Mouse (Mus musculus): ENCODE results near the gene Tstd2.

Tstd2 gene

DNA sequence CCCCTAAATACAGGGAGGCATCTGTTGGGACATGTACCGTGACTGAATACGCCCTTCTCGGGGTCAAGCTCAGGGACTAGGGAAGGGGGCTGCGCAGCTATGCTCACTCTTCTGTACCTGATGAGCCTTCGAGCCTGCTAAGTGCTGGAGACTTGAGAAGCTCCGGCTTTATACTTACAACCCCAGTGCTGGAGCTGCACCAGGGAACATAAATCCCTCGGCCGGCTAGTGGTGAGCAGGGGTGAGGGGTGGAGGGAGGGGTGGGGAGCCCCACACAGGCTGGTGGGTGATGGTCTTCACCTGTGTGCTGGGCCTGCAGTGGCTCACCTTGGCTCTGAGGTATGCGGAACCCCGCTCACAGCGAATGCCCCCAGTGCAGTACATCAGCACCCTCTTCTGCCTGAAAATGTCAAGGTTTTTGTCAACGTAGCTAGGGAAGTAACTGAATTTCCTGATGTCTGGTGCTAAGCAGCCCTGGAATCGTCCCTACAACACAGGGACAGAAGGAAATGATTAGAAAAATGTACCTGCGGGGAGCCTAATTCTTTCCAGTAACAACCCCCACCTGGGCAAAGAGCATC lies 18.9 kb downstream of the Tstd2 start:
- no peak for DNase-seq (ENCODE audit: low read depth, low spot score)

DNA sequence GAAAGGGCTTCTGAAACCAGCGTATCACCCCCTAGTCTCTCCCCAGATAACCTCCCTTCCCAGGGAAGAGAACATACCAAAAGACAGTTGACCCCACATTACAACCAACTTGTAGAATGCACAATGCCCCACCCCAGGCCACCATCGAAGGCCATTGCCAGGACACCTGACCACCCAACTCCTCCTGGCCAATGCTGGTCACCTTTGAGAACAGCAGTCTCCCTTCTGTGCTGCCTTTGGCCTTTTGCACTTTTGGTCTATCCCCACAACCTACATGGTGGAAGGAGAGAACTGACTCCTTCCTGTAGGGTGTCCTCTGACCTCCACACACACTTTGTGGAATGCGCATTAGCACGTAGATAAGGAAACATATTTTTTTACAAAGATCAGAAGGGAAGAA lies 21.0 kb downstream of the Tstd2 start:
- no peak for DNase-seq (ENCODE audit: low read depth, low spot score)

DNA sequence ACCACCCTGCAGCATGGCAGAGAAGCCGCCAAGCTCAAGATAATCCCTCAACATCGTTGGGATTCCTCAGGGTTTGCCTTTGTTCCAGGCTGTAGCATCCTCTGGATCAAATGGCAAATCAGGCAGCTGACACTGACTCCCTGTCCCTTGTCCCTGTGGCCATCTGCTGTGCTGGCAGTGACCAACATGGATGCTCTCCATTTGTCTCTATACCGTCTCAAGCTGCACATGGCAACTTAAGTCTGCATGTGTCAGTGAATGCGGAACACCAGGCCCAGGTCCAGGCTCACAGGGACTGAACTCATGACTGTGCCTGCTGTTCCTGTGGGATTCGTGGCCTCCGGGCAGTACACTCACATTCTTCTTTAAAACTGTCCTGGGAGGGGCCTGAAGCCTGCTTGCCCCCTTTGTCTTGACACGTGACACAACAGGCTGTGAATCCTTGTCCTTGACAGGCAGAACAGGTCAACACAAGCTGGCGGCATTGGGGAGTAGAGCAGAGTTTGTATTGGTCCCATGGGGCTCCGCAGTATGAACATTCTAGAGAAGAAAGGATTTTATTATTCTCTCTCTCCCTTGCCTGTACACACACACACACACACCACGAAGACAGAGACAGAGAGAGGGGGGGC lies 21.8 kb downstream of the Tstd2 start:
- DNase-seq (ENCODE audit: low read depth, low spot score), result no peak

DNA sequence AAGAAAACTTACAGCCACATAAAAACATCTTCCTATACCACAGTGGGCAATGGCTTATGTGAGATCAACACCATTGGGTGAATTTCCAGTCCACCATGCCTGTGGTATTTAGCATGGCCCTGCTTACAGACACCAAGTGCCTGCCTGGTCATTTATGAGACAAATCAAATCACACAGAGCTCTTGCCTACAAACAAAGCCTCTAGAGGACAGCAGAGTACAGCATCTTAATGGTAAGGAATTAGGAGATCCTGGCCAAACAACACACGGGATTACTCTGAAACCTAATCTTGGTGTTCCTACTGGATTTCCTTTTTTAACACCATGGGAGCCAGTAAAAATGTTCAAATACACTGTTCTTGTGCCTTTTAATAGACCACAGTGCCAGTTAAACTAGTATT lies 23.2 kb downstream of the Tstd2 start:
- DNase-seq (ENCODE audit: low read depth, low spot score), result no peak

DNA sequence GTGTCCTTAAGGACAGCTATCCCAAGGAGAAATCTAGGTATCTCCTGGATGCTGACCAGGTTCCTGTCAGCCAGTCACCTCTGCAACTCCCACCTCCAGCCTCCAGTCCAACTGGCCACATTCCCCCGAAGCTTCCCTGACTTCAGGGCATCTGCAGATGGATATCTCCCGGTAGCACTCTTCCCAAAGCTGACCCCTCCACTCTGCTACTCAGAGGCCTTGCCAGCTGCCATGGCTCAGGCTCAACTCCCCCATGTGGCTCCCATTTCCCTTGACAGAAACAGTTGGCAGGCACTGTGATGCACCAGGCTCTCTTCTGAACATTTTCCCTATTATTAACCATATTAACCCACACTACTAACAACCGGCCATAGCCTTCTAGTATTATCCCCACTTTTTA lies 27.1 kb downstream of the Tstd2 start:
- no peak for DNase-seq (ENCODE audit: low read depth, low spot score)

DNA sequence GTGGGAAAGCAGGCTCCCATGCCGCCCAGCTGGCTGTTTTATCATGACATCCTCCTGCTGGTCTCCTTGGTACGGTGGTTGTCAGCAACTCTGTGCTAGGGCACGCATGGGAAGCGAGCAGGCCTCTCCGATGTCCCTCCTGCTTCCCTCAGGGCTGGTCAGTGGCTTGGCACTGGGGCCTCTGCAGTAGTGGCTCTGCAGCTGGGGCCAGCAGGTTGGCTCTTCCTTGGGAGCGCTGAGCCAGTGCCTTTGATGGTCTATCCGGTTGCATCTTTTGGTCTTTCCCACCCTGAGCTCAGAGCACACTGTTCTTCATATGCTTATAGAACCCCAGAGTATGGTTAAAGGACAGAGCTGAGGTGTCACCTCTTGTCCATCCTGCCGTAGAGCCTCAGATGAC lies 28.4 kb downstream of the Tstd2 start:
- no peak for DNase-seq (ENCODE audit: low read depth, low spot score)

DNA sequence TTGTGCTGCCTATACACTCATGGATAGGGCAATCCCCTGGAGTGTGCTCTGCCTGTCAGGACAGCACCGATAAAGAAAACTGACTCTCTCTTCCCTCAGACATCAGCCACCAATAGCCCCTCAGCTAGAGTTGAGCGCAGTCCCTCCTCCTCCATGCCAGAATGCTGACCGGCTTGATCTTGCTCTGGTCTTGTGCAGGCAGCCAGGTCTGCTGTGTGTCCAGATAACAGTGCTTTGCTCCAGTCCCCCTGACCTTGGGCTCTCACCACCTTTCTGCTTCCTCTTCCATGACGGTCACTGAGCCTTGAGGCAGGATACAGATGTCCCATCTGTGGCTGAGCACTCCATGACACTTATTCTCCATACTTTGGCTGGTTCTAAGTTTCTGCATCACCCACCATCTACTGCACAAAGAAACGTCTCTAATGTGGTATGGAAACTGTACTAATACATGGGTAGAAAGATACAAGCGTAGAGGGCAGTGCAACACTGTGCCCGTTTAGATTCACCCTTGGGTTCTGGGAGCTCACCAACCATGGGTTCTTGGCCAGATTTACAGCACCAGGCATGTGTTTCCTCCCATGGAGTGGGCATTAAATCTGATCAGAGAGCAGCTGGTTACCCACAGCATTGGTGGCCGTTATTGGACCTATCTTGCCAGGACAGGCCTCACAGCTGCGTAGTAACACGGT lies 36.3 kb downstream of the Tstd2 start:
- DNase-seq (ENCODE audit: low read depth, low spot score), result no peak

DNA sequence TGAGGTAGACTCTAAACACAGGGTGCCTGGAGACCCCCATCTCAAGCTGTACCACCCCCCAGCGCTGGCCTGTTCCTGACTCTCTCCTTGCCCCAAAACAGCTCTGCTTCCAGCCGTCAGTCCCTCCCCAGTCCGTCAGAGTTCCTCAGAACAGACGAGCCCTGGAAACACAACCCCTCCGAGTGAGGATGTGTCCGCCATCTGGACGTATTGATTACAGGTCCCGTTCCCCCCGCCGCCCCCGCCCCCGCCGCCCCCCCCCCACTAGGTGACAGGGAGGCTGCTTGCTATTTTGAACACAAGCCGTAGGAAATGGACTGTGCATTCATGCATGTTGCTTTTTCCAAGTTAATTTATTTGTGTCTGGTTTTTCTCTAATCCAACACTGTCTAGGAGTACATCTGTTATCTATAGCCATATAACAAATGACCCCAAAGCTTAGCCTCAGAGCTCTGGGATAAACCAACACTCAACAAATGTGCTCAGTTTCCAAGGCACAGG lies 37.2 kb downstream of the Tstd2 start:
- no peak for DNase-seq (ENCODE audit: low read depth, low spot score)

DNA sequence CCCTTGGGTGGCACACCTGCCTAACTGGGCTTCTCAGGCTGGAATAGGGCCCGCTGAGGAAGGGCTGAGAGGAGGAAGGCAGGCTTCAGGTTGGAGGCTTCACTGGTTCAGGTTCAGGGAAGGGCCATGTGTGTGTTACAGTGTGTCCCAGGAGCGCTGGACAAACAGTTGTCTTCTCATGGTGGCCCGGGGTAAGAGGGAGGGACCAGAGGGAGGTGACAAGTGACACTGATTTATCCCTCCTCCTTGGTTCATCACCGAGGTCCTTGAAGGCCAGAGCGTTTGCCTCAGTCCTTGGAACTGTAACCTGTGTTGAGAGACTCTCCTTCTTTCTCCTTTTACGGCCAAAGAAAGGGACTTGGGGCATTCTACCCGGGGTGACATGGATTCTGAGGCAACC lies 38.0 kb downstream of the Tstd2 start:
- DNase-seq (ENCODE audit: low read depth, low spot score), result no peak

DNA sequence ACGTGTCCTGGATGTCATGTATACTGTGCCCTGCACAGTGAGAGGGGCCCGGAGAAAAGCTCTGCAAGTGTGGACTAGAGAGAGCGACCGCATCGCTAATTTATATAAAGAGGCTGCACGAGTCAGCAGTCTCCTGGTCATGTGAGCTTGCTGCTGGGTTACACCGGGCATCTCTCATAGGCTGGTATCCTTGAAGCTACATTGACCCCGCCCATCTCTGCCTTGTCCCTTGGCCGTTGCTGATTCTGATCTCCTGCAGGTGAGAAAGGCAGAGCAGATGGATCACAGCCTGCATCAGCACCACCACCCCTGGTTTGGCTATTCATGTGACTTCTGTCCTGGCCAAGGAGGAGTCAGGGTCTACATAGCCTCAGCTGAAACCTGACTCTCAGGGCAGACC lies 39.4 kb downstream of the Tstd2 start:
- no peak for DNase-seq (ENCODE audit: low read depth, low spot score)

DNA sequence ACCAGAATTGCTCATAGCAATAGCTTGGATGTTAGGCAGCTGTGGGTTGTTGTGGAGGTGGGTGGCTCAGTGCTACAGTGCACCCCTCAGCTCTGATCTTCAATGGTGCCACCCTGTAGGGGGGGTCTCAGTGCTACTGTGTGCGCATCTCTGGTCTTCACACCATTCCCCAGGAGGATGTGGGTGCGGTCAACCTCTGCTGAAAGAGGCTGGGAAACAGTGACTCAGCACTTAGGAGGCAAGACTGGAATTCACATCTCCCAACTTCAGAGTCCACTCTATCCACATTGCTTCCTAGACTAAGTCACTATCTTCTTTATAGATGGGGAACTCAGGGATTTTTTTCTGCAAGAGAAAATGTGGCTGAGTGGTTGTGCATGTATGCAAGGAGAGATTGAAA lies 40.9 kb downstream of the Tstd2 start:
- DNase-seq (ENCODE audit: low read depth, low spot score), result no peak

DNA sequence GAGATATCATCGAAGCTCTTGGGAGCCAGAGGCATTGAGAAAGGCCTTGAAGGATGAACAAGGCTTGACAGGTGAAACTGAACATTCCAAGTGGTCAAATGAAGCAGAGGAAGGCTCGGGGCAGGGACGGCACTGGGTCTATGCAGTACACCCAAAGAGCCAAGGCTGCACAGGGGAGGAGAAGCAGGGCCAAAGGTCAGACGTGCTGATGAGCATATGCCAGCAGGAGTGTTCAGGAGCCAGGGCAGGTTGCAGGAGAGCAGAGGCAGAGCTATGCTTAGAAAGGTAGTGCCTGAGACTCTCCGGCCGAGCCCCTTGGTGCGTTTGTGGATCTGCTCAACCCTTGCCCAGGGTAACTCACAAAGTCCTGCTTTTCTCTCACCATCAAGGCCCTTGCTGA lies 41.9 kb downstream of the Tstd2 start:
- DNase-seq (ENCODE audit: low read depth, low spot score), result no peak

DNA sequence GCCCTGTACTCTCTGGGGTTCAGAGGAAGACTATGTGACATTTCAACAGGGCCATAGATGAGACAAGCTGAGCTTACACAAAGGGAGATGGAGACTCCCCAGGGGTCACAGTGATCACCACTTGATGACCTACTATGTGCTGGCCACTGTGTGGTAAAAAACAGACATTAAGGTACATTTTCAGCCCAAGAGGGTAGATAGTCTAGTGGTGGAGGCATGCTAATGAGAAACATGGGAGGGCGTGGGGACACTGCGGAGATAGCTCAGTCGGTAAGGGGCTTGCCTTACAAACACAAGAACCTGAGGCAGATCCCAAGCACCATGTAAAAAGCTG lies 42.7 kb downstream of the Tstd2 start:
- no peak for DNase-seq (ENCODE audit: low read depth, low spot score)

DNA sequence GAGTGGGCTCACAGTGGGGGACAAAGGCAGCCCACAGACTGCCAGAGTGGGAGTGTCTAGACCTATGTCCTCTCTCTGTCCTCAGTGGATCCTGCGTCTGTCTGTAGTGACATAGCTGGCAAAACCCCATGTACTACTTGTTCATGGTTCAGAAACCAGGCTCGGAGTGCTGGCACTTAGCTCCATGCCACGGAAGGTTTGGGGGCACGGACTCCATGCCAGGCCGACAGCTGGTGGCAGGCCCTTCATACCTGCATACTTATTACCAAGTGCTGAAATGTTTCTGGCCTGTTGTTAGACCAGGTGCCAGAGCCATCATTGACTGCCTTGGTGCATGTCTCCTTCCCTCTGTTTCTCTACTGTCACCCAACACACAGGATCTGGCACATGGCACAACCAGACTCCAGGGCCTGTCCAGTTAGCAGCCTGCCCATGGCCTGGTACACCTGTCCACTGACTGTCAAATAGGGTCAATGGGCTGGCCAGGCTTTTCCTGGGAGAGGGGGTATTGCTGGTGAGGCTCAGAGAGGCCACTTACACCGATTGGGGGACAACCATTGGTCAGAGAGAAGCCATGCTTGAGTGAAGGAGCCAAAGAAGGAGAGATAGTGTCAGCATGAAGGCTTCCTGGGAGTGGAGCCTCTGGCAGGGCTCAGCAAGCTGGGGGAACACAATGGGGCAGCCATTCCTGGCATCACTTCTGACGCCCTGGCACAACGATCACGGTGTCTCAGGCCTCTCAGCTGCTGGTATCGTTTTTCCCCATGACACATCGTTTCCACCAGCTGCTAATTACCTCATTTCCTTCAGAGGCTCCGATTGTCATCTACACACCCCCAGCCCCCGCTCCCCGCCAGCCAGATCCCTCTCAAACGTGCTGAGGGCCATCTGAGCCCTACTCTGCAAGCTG lies 43.3 kb downstream of the Tstd2 start:
- no peak for DNase-seq (ENCODE audit: low read depth, low spot score)

DNA sequence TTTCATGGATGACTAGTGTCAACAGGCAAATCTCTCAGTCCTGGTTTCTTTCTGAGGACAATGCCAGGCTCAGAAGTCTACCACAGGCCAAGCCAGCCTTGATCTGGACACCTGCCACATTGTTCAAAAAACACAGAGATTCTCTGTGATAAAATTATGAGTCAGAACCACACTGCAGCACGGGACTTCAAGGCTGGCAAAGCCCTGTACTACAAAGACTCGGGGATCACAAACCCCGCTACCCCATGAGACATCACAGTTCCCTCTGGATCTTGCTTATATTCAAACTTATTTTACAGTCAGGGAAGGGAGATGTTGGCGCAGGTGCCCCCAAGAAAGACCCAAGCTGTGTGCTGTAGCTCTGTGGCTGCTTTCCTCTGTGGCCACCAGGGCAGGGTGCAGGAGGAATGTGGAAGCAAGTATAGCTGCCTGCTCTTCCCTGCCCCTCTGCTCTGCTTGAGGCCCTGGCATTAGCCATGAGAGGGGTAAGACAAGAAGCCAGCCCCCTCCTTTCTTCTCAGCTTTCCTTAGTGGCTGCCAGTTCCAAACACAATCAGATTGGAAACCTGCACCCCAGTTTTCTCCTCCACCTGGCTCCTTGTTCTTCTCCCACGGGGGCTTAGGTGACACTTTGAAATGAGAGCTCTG lies 45.9 kb downstream of the Tstd2 start:
- DNase-seq (ENCODE audit: low read depth, low spot score), result no peak

DNA sequence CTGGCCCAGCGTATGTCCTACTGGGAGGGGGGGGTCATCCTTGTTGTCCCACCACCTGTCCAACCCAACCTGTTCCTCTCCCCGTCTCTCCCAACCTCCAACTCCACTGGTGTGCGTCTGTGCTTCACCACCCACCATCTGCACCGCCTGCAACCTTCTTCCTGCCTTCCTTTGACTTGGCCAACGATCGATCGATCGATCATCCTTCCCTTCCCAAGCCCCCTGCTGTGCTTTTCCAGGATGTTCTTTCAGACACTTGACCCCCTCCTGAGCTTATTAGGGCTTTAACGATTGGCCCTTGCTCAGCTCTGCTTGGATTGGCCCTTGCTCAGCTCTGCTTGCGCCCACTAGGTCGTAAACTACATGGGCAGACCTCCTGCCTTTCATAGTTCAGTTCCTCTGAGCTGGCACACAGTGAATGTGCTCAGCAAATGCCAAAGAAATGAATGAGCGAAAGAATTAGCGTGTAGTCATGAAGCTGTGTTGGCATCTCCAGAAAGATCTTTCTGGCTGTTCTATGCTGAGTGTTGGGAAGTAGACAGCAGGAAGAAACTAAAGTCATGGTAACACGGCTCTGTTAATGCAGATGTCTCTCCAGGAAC lies 48.9 kb downstream of the Tstd2 start:
- DNase-seq (ENCODE audit: low read depth, low spot score), result no peak

DNA sequence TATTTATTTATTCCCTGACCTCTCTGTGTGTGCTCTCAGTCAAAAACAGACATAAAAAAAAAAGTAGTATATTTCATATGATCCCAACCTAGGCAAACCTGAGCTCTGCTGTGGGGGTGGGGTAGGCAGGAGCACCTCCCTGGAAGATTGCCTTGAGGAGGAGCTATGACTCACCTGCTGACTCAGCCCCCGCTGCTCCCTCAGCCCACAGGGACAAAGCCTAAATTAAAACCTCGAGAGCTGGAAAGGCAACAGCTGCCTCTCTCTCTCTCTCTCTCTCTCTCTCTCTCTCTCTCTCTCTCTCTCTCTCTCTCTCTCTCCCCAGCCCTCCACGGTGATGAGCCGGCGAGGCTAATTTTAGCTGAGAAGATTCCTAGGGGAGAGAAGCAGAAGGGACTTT lies 50.6 kb downstream of the Tstd2 start:
- DNase-seq (ENCODE audit: low read depth, low spot score), result no peak

DNA sequence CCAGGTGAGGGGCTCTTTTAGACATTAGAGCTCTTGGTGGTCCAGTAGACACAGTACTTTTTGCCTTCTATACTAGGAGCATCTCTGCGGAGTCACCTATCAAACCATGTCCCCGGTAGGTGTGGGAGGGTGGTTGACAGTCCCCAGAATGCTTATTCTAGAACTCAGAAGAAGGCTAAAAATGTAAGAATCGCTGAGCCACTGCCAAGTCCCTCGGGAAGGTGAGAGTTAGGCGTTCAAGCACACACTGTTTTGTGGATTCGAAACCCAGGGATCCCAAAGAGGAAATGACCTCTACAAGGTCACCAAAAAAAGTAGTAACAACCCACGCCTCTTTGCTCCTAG lies 51.1 kb downstream of the Tstd2 start:
- no peak for DNase-seq (ENCODE audit: low read depth, low spot score)

DNA sequence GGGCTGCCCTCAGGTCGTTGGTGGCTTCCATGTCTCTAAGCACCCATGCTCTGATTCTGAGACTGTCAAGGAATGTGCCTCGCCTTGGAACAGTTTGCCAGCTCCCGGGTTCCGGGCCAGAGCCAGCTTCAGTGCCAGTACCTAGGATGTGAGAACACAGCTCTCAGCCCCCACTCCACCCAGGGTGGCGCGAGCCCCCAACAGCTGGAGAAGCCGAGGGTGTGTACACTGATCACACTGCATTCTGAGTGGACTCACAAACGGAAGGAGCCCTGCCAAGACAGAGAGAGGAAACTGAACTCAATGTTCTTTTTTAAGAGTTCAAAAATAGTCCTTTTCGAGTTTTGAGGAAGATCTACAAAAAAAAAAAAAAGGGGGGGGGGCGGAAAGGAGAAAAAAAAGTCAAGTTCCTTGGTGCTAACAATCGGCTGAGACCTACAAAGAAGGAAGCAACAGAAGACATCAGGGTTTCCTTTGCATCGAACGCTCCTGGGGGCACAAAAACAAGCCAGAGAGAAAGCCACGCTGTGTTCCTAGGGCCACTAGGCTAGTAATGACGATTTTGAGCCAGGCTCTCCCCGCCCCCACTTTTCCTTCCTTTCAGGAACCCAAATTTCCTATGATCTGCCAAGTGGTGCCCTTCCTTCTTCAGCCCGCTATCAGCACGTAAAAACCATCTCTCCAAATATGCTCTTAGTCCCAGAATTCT lies 51.6 kb downstream of the Tstd2 start:
- no peak for DNase-seq (ENCODE audit: low read depth, low spot score)

DNA sequence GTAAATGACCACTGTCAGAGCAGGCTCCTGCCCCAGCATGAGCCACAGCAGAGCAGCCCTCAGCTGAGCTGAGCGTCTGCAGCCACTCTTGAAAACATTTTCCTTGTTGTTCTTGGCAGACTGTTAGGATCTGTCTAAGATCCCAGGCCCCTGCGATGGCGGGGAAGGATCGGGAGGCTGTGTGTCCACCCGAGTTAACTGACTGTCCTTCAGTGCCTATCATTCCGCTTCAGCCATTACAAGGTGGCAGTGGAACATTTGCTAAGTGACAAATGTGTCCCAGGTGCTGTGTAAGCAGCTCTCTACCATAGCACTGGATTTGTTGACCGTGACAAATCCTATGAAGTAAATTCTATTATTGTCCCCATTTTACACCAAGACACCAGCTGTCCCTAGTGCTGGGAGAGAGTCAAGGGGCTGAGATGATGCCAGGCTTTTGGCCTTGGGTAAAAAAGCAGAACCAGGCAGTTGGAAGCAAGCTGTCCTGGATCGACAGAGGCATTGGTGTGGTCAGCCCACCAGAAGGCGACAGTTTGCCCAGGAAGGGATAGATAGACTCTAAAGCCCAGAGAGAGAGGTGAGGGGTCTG lies 53.2 kb downstream of the Tstd2 start:
- DNase-seq (ENCODE audit: low read depth, low spot score), result no peak
